16 mouse cellular contexts compared by ENCODE assay signal in the genomic region with DNA sequence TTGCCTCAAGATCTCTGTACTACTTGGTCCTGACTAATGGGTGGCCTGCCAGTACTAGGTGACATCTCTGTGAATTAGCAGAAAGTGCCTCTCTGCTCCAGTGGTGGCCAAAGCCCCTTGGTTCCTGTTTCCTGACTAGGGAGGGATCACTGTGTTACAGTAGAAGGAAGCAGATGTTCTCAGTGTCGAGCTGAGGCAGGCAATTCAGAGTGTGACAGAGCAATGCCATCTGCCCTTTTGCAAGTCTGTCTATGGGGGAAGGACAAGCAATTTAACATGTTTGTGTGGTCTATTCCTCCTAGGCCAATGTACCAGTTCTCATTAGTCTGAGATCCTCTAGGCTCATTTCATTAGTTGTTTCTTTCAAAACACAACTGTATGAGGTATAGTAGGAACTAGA.
"Had no signal": no experiment of that assay in that cellular context is flagged by ENCODE, and none has a peak within 500 bp of the region (broad histone marks: within the 10 kb centered on the region; RNA-seq: fewer than 3 reads in every experiment).

No protein-coding gene starts in this region.

- H3K27ac ChIP-seq: liver, embryonic 13.5 days; liver, embryonic 15.5 days; macrophage; midbrain, embryonic 13.5 days; midbrain, embryonic 15.5 days; neural tube, embryonic 12.5 days; stomach, embryonic 15.5 days; stomach, postnatal 0 days had no signal

- H3K4me2 ChIP-seq: liver, embryonic 11.5 days; liver, embryonic 13.5 days; liver, embryonic 15.5 days; midbrain, embryonic 11.5 days; midbrain, embryonic 13.5 days; midbrain, embryonic 15.5 days; neural tube, embryonic 12.5 days; stomach, embryonic 15.5 days had no signal

- DNase-seq: liver, embryonic 13.5 days; liver, postnatal 0 days; right cerebral cortex, postnatal 14 days; thymus, adult 2 months; thymus, postnatal 25 days; thymus, postnatal 4 days had no signal

- ATAC-seq: liver, postnatal 0 days; midbrain, embryonic 13.5 days; midbrain, embryonic 15.5 days had no signal

- H3K36me3 ChIP-seq: liver, embryonic 13.5 days; liver, embryonic 15.5 days; midbrain, embryonic 13.5 days; midbrain, embryonic 15.5 days; neural tube, embryonic 12.5 days; stomach, embryonic 15.5 days had no signal

- H3K4me3 ChIP-seq: liver, embryonic 13.5 days; liver, embryonic 15.5 days; megakaryocyte, embryonic 14.5 days; midbrain, embryonic 13.5 days; midbrain, embryonic 15.5 days; neural tube, embryonic 12.5 days; stomach, embryonic 15.5 days had no signal

- H3K9ac ChIP-seq: liver, embryonic 13.5 days; liver, embryonic 15.5 days; liver, postnatal 0 days; midbrain, embryonic 13.5 days; midbrain, embryonic 15.5 days; neural tube, embryonic 12.5 days; stomach, embryonic 15.5 days had no signal

- H3K27me3 ChIP-seq: liver, embryonic 13.5 days; liver, embryonic 15.5 days; megakaryocyte, embryonic 14.5 days; midbrain, embryonic 13.5 days; midbrain, embryonic 15.5 days; neural tube, embryonic 12.5 days; stomach, embryonic 15.5 days had no signal

- H3K4me1 ChIP-seq: liver, embryonic 13.5 days; liver, embryonic 15.5 days; megakaryocyte, embryonic 14.5 days; midbrain, embryonic 13.5 days; midbrain, embryonic 15.5 days; neural tube, embryonic 12.5 days; stomach, embryonic 15.5 days had no signal

- H3K9me3 ChIP-seq: liver, embryonic 13.5 days; liver, embryonic 15.5 days; megakaryocyte, embryonic 14.5 days; midbrain, embryonic 13.5 days; midbrain, embryonic 15.5 days; neural tube, embryonic 12.5 days; stomach, embryonic 15.5 days had no signal
